Mouse (Mus musculus) layer of hippocampus, adult 9-10 months (tissue): ENCODE data around the gene Fam120c.
"Not testable (repeated sequence)": the region's sequence is repeated elsewhere in the genome, so short reads cannot be mapped to it uniquely, and the experiment has no call there.

ENCODE experiments used
- DNase-seq: peaks from one replicate; pipeline ENCODE4 v3.0.0; 2022; ENCODE audit warnings: low spot score

Gene Fam120c

GRCm38 (mm10) chrX:151343761-151344500, at the start of gene Fam120c:
TSS of gene Fam120c (plus strand) at chrX:151344175.
- peak; percentile 45 for DNase-seq

GRCm38 (mm10) chrX:151298329-151298728, 45.6 kb upstream of the Fam120c start:
- no peak for DNase-seq

GRCm38 (mm10) chrX:151313732-151314131, 30.2 kb upstream of the Fam120c start:
- no peak for DNase-seq

- DNase-seq = no peak
Observed at GRCm38 (mm10) chrX:151333615-151334014, 10.4 kb upstream of the Fam120c start.

- no peak for DNase-seq
Observed at GRCm38 (mm10) chrX:151337804-151338203, 6.2 kb upstream of the Fam120c start.

- DNase-seq = no peak
Observed at GRCm38 (mm10) chrX:151344501-151344984, 568 bp downstream of the Fam120c start.

GRCm38 (mm10) chrX:151345333-151346125, 1.6 kb downstream of the Fam120c start:
- DNase-seq = no peak

GRCm38 (mm10) chrX:151347278-151347677, 3.3 kb downstream of the Fam120c start:
- no peak for DNase-seq

GRCm38 (mm10) chrX:151349322-151349721, 5.3 kb downstream of the Fam120c start:
- DNase-seq = no peak

- no peak for DNase-seq
Observed at GRCm38 (mm10) chrX:151418801-151419200, 74.8 kb downstream of the Fam120c start.

- no peak for DNase-seq
Observed at GRCm38 (mm10) chrX:151420791-151421190, 76.8 kb downstream of the Fam120c start.

GRCm38 (mm10) chrX:151443637-151444036, 99.7 kb downstream of the Fam120c start:
- DNase-seq = no peak

- no peak for DNase-seq
Observed at GRCm38 (mm10) chrX:151444189-151444588, 100.2 kb downstream of the Fam120c start.

GRCm38 (mm10) chrX:151488128-151488527, 144.2 kb downstream of the Fam120c start:
- no peak for DNase-seq

- not testable (repeated sequence) for DNase-seq
Observed at GRCm38 (mm10) chrX:151493269-151493668, 149.3 kb downstream of the Fam120c start.

- DNase-seq = no peak
Observed at GRCm38 (mm10) chrX:151496596-151496995, 152.6 kb downstream of the Fam120c start.

GRCm38 (mm10) chrX:151508536-151508935, 164.6 kb downstream of the Fam120c start:
- DNase-seq = no peak

GRCm38 (mm10) chrX:151509906-151510305, 165.9 kb downstream of the Fam120c start:
- DNase-seq = no peak

GRCm38 (mm10) chrX:151513066-151513465, 169.1 kb downstream of the Fam120c start:
- no peak for DNase-seq

GRCm38 (mm10) chrX:151513694-151514093, 169.7 kb downstream of the Fam120c start:
- no peak for DNase-seq

GRCm38 (mm10) chrX:151518181-151518580, 174.2 kb downstream of the Fam120c start:
- no peak for DNase-seq

- DNase-seq = no peak
Observed at GRCm38 (mm10) chrX:151520127-151520457, 176.1 kb downstream of the Fam120c start.
